Mouse (Mus musculus): ENCODE data around the gene Rtn4.

DNA sequence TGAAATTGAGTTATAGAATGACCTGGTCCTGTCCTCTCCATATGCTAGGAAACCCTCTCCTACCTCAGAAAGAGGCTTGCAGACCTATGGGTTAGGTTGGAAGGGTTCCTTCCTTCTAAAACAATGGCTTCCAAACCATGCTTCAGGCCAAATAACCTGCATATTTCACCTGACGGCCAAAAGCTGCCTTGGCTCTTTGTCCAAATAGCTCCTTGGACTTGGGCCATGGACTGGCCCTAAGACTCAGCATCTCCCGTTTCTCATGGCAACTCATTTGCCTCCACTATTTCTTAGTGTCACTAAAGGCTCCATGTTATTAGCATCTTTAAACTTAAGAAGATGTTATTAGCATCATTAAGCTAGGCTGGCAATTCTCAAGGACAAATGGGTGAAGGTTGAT lies 52.8 kb downstream of the Rtn4 start:
- TF ChIP-seq CTCF (IDR thresholded peaks at IDR 0.05; ENCODE audit: extremely low read depth, insufficient read length, insufficient replicate concordance, low read depth, low read length): no peak
- TF ChIP-seq POLR2A (IDR thresholded peaks at IDR 0.05; ENCODE audit: low read depth, low read length): no peak

All from small intestine, adult 2 months (tissue).